Mouse (Mus musculus) kidney, adult 18-20 months (tissue): ENCODE data around the gene Eif3d.
"Not testable (repeated sequence)": the region's sequence is repeated elsewhere in the genome, so short reads cannot be mapped to it uniquely, and the experiment has no call there.

Experiments
- DNase-seq: peaks from one replicate; pipeline ENCODE4 v3.0.0; 2021

Eif3d gene

DNA sequence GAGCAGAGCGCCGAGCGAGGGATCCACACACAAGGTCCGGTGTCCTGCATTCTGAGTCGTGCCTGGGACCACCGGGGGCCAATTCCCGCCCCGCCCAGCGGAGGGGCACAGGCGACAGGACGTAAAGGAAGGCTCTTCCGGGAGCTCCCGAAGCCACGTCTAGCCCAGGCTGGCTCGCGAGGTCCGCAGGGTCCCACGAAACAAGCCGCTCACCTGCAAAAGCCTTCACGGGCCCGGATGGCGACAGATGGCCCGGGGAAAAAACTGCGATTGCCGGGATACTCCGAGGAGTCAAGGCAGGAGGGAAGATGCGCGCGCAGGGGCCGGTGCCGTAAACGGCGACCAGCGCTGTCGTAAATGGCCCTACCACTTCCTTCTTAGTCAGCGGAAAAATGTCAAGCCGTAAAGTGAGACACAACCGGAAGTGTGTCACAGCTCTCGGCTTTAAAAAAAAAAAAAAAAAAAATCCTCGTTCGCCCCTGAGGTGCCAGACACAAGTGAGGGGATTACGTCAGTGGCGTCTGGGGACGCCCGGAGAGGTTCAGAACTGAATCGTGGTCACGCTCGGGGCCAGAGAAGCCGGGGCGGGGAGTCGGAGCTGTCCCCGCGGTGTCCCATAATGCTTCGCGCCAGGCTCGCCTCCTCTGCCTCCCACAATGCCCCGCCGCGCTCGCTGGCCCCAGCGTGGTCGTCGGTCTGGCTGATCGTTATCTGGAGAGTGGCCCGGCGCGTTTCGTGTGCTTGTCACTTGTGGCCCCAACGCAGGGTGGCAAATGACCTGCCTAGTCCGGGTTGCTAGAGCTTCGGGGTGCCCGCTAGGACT, at the start of gene Eif3d:
Eif3d (minus strand) TSS at position 344 of the 823 bp plus-strand sequence.
- DNase-seq: peak; percentile 99

DNA sequence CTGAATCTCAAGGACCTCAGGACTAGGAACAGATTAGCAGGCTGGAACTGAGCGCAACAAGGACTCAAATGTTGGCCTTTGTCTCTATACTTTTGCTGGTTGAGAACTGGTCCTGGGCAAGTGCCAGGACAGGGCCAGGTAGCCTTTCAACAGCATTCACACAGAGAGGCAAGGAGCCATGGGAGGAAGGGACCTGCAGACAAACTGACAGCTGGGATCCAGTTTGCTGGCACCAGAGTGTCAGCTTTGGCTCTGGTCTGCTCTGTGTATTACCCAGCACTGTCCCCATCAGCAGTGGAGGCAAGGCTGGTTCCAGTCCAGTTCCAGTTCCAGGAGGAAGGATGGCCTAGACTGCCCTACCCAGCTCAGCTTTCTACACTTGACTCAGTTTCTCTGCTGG, 43.4 kb upstream of the Eif3d start:
- DNase-seq: no peak

- not testable (repeated sequence) for DNase-seq
These were observed 37.6 kb upstream of the Eif3d start for GRCm38 (mm10) chr15:78008206-78008605.

DNA sequence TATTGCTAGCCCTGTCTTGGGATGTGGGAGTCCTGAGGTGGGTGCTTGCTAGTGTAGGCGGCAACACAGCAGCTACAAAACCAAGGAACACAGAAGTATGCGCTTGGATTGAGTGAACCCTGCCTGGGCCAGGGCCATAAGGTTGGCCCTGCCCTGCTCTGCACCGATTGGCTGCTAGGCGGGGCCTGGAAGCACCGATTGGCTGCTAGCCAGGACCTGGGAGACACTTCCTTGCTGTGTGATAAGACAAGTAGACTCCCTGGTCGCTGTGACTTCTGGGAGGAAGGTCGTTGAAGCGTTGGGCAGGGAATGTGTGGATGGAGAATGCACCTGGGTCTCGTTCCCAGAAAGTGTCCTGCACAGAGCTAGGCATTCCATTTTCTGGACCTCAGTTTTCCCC, 33.3 kb upstream of the Eif3d start:
- no peak for DNase-seq

- no peak for DNase-seq
These were observed 30.8 kb upstream of the Eif3d start for GRCm38 (mm10) chr15:78001400-78001799.

DNA sequence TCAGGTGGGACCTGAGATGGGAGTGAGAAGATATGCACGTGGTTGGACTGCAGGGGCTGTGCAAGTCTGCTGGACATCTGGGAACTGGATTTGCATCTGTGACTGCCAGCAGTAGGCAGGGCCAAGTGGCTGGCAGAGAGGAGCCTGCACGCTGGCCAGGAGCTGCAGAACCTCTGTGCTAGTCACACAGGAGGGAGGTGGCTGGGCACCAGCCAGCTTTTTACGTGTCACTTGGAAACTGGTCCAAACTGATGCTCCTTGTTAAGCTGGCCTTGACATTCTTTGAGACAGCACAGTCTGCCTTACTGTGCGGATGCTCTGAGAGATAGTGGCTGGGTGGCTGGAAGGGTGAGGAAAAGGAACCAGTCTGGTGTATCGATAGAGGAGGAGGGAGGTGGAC, 17.9 kb upstream of the Eif3d start:
- DNase-seq: no peak

- no peak for DNase-seq
These were observed 12.8 kb upstream of the Eif3d start for GRCm38 (mm10) chr15:77983391-77983790.

DNA sequence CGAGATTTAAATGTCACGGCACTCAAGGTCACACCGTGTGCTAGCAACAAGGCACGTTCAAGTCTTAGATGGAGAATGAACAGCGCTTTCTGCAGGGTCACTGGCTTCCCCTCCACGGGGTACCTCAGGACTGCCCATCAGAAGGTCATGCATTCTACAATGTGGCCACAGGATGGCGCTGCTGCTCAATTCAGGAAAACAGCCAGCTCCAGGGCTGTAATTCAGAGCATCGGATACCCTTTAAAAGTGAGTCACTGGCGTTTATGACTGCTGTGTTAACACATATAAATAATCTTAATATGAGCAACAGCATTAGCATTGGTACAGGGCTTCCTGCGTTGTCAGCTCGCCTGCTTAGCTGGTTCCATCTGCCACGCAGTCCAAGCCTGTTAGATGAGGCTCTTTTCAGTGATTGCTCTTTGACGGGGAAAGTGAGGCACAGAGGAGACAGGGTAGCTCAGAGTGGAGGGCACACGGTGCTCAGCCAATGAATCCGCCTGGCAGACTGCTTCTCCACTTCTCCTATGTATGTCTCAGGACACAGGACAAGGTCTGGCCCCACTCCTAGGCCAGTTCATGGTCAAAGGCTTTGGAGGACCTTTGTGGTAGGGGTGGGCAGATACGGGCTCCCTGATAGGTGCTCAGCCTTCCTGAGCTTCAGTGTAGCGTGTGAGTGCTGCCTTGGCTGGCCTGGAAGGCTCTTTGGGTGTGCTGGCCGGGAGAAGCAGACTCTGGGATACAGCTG, 11.8 kb upstream of the Eif3d start:
- peak; percentile 47 for DNase-seq

DNA sequence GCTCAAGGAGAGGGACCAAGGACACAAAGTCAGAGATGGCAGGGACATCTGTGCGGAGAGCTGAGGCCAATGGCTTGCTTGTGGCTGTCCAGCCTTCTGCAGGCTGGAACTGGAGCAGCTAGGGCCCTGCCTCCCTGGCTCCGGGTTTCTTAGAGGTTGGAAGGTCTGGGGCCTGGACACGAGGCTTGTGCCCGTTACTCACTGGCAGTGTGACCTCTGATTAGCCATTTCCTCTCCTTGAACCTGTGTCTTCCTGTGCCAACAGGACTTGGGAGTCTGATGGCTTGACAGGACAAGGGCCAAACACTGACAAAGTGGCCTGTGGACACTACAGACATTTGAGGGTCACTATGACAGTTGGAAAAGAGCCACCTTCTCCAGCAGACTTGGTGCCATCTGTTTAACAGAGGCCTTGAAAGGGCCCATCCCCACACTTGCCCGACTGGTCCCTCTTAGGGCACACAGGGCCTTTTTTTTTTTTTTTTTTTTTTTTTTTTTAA, 10.6 kb upstream of the Eif3d start:
- DNase-seq: no peak

DNA sequence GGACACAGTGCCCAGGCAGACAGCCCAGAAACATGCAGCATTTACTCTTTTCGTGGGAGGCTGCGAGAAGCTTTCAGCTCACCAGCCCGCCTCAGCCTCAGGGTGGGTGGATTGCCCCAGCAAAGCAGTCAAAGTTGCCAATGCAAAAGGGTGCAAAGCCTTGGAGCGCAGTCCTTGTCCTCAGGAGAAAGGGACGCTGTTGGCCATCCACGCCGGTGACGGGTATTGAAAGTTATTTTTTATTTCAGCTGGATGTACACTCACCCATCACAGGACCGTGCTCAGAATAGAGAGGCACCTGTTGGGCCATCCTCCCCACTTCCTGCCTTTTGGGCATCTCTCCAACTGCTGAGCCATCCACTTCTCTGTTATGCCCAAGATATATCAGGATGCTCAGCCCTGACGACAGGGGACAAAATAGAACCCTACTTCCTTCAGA, 8.8 kb upstream of the Eif3d start:
- no peak for DNase-seq

DNA sequence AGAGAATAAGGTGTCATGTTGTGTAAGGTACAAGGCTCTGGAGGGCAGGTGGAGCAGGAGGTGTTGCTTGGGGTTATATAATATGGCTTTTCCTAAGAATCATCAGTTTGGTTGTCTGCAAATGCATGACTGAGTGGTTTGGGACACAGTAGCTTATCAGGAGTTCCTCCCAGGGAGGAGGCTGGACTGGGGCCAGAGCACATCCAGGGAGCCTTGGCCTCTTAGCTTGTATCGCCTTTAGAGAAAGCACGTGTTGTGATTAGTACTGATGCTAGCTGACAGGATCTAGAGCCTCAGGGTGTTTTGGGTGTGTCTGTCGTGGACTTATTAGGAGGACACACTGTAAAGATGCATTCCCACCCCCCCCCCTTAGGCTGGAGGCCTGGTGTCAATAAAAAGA, 7.0 kb upstream of the Eif3d start:
- no peak for DNase-seq

DNA sequence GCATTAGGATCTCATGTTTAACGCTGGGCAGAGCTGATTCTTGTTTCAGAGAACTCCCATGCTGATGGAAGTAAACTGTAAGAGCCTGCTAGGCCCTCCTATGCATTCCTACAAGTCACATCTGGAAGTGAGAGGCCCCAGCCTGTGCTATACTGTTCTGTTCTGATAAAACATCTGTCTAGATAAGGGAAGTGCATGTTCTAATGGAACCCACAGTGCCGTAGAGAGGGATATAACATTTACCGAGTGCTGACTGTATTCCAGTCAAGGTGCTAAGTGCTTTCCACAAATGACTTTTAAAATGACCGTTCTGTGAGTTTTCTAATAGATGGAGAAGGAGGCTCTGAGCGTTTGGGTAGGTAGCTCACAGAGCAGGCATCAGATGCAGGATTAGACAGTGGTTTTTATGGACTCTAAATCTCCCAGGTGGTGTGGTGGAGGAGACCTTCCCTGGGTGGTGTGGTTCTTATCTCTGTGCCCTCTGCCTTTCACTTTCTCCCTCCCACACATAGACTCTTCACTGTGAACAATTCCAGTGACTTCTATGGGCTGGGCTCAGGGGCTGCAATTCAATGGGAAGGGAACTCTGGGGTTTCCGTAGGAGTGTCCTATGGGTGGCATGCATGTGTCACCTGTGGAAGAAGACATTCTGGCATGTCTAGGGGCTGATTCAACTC, 3.7 kb upstream of the Eif3d start:
- no peak for DNase-seq

DNA sequence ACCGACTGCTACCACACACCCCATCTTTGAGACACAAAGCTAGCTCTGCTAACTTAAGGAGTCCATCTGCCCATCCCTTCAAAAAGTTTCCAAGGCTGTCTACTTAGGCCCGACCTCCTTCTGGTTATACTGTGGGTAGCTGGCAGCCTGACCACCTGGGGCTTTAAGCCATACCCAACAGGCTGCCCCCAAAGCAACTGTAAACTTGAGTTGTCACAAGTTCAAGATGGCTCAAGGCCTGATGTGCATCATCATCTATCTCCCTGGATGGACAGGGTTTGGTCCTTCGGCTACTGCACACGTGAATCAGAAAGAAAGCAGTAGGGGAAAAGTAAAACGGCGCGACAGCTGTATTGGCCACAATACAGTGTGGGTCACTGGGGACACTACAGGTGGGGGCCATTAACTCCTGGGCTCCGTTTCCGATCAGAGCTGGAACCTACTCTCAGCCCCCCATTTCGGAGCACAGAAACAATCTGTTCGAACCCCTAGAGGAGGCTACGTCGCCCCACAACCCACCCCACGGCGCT, 608 bp downstream of the Eif3d start:
- DNase-seq: no peak

- no peak for DNase-seq
These were observed 5.5 kb downstream of the Eif3d start for GRCm38 (mm10) chr15:77965117-77965528.

GRCm38 (mm10) chr15:77962447-77962846, 8.2 kb downstream of the Eif3d start:
- no peak for DNase-seq

DNA sequence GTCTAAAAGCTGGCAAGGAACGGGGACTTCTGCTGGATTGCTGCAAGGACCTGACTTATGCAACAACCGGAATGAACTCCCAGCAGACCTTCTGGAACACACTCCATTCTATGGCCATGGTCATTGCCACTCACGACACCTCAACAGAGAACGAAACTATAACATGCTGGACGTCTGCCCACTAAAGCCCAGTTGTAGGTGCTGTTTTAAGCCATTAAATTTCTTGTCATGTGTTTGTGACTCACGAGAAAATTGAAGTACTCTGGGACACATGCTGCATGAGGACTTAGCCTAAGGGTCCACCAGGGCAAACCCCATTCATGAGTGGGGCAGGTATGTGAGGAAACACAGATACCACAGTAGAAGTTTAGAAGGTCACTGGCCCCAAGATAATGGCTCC, 9.9 kb downstream of the Eif3d start:
- no peak for DNase-seq

DNA sequence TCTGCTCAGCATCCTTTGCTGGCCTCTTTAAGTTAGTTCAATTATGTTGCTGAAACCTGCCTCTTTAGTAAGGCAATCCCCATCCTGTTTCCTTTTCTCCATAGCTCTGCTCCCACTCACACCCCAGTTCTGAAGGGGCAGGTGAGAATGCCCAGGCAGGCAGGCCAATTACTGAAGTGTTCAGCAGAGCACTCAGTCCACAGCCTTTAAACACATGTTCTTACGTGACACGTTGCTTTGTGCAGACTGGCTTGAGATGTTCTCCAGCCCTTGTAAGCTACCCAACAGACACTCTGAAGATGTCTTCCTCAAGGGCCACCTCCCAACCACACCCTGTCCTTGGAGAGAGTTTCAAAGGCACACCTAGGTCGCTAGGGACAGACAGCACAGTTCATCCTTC, 12.5 kb downstream of the Eif3d start:
- DNase-seq: no peak

DNA sequence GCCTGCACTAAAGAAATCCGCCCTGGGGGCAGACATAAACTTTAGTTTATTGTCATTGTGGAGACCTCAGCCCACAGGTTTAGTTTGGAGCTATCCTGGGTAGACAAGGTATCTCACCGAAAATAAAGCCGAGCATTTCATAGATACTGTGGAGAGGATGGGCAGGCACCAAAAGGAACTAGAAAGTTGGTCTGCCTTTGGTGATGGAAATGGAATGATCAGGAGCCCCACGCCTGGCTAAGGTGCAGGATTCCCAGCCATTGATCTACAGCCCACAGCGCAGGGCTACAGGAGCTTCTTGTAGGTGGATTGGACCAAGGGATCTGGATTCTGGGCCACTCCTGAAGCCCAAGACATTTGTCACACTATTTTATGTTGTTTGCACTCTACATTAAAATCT, 13.0 kb downstream of the Eif3d start:
- no peak for DNase-seq

DNA sequence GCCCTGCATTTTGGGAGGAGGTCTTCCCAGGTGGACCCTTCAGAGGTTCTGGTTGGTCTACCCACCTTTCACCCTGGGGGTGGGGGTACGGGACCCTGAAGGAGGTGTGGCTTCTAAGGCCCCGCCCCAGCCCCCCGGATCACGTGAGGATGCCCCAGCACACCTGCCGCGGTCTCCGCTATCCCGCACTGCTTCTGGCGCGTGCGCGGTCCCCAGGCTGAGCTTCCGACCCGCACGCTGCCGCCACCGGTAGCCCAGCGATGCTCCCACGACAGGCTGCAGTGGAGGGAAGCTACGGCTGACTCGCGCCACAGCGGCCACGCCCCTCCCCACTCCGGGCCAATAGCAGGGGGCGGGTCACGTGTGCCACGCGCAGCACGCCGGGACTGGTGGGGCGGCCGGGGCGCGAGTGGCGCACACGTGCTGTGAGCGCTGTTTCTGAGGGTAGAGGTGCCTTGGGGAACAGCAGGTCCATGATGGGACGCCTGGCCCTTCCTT, 14.2 kb downstream of the Eif3d start, which contains the start of gene Foxred2:
Foxred2 (minus strand) TSS at position 319 of the 498 bp plus-strand sequence.
- DNase-seq: peak; percentile 75

GRCm38 (mm10) chr15:77955440-77956403, 14.9 kb downstream of the Eif3d start:
- peak; percentile 13 for DNase-seq

GRCm38 (mm10) chr15:77954362-77954761, 16.3 kb downstream of the Eif3d start:
- DNase-seq: no peak

DNA sequence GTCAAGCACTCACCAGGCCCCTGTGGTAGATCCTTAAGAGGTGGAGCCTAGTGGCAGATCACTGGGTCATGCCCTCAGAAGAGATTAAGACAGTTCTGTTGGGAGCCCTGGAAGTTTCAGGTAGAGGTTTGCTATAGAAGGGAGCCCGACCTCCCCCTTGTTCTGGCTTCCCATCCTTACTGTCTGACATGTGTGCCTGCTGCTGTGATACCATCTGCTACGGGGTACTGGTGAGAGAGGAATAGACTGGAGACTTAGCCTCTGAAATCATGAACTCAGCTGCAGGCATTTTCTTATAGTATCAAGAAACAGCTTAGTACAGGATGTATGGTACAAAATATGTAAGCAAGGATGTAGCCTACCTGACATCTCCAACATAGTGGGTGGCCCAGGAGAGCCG, 17.7 kb downstream of the Eif3d start:
- no peak for DNase-seq
